Mouse (Mus musculus): Measurements from ENCODE around the gene Cd44. TPM values are rescaled to one million over a fixed set of nuclear protein-coding genes. Genes with fewer than 3 reads are reported as not detected.

Cd44 gene
- polyA plus RNA-seq (2012; rRNA removed): 2.4 and 3.9 TPM in 2 replicates

GRCm38 (mm10) chr2:102900875-102901827 is at the start of gene Cd44:
Gene Cd44, minus strand, starts transcription at chr2:102901665.

Other genes with a start within 250 kb of the Cd44 start
- 16.7 and 19.6 TPM in 2 replicates for gene Slc1a2, start 243.0 kb downstream of the Cd44 start, polyA plus RNA-seq (2012; rRNA removed)
- 28.1 and 37.0 TPM in 2 replicates for gene Pdhx, start 171.8 kb upstream of the Cd44 start, polyA plus RNA-seq (2012; rRNA removed)
- 34.6 and 50.5 TPM in 2 replicates for gene Apip, start 172.0 kb upstream of the Cd44 start, polyA plus RNA-seq (2012; rRNA removed)

Data from central nervous system, embryonic 11.5 days (tissue).